Mouse (Mus musculus) lung, postnatal 4 days (tissue): Measurements from ENCODE around the gene Bcl2.

Source experiments
- DNase-seq, 2 experiments: peaks; one replicate each; pipeline ENCODE4 v3.0.0; 2021

Gene Bcl2

GRCm38 (mm10) chr1:106662486-106662885, 51.6 kb downstream of the Bcl2 start:
- no peak for DNase-seq

- no peak for DNase-seq
Measured at GRCm38 (mm10) chr1:106658293-106658847, 55.7 kb downstream of the Bcl2 start.

- DNase-seq: no peak
Measured at GRCm38 (mm10) chr1:106656207-106656738, 57.8 kb downstream of the Bcl2 start.

GRCm38 (mm10) chr1:106654254-106654653, 59.8 kb downstream of the Bcl2 start:
- no peak for DNase-seq

GRCm38 (mm10) chr1:106653441-106653860, 60.6 kb downstream of the Bcl2 start:
- no peak for DNase-seq

- no peak for DNase-seq
Measured at GRCm38 (mm10) chr1:106651211-106651610, 62.9 kb downstream of the Bcl2 start.

- DNase-seq: no peak
Measured at GRCm38 (mm10) chr1:106650427-106650826, 63.6 kb downstream of the Bcl2 start.

GRCm38 (mm10) chr1:106647336-106647735, 66.7 kb downstream of the Bcl2 start:
- no peak for DNase-seq

GRCm38 (mm10) chr1:106644566-106644965, 69.5 kb downstream of the Bcl2 start:
- DNase-seq: no peak

- no peak for DNase-seq
Measured at GRCm38 (mm10) chr1:106643527-106643926, 70.5 kb downstream of the Bcl2 start.

GRCm38 (mm10) chr1:106640577-106640976, 73.5 kb downstream of the Bcl2 start:
- DNase-seq: no peak

- no peak for DNase-seq
Measured at GRCm38 (mm10) chr1:106637705-106638104, 76.4 kb downstream of the Bcl2 start.

- no peak for DNase-seq
Measured at GRCm38 (mm10) chr1:106636714-106637113, 77.4 kb downstream of the Bcl2 start.

GRCm38 (mm10) chr1:106633207-106633606, 80.9 kb downstream of the Bcl2 start:
- no peak for DNase-seq

- no peak for DNase-seq
Measured at GRCm38 (mm10) chr1:106631869-106632463, 82.1 kb downstream of the Bcl2 start.

GRCm38 (mm10) chr1:106630973-106631372, 83.1 kb downstream of the Bcl2 start:
- no peak for DNase-seq

- peak; percentile 59 to 61 for DNase-seq
Measured at GRCm38 (mm10) chr1:106629931-106630682, 84.0 kb downstream of the Bcl2 start.

GRCm38 (mm10) chr1:106629470-106629830, 84.6 kb downstream of the Bcl2 start:
- DNase-seq: peak; percentile 50 to 66

GRCm38 (mm10) chr1:106628718-106629469, 85.2 kb downstream of the Bcl2 start:
- DNase-seq: peak; percentile 30 to 43

GRCm38 (mm10) chr1:106628279-106628678, 85.8 kb downstream of the Bcl2 start:
- DNase-seq: no peak

- peak; percentile 31 for DNase-seq
Measured at GRCm38 (mm10) chr1:106627241-106627640, 86.8 kb downstream of the Bcl2 start.

GRCm38 (mm10) chr1:106620174-106620931, 93.7 kb downstream of the Bcl2 start:
- DNase-seq: no peak
